Mouse (Mus musculus) cerebellum, adult 2 months (tissue): Measurements from ENCODE around the gene Sox30. TPM values are rescaled to one million over a fixed set of nuclear protein-coding genes. Genes with fewer than 3 reads are reported as not detected.

Source experiments
- DNase-seq, 2 experiments: peaks; one replicate each; pipeline ENCODE4 v3.0.0; 2021
- H3K27ac ChIP-seq: fragments of 200-500 bp; 2 replicates; pipeline ENCODE4 v1.5.1; 2012; ENCODE audit warnings: low read length, control low read depth, inconsistent platforms; ENCODE audit not compliant: insufficient read depth
- H3K27me3 ChIP-seq: fragments of 200-500 bp; 2 replicates; pipeline ENCODE4 v1.6.1; 2012; ENCODE audit warnings: inconsistent platforms, mild to moderate bottlenecking, low read length, moderate library complexity; ENCODE audit not compliant: control insufficient read depth, insufficient read depth
- H3K4me1 ChIP-seq: fragments of 200-500 bp; 2 replicates; pipeline ENCODE4 v1.6.1; 2011; ENCODE audit warnings: low read length; ENCODE audit not compliant: control insufficient read depth, insufficient read depth
- H3K4me3 ChIP-seq: fragments of 200-500 bp; replicated peaks from 2 replicates; pipeline ENCODE3; 2011; ENCODE audit warnings: mild to moderate bottlenecking, low read depth, low read length, control low read depth; ENCODE audit not compliant: insufficient read depth
- CTCF ChIP-seq: fragments of 200-500 bp; IDR thresholded peaks from 2 replicates; pipeline ENCODE4 v1.5.1; 2011; ENCODE audit warnings: low read depth, mild to moderate bottlenecking, control low read depth, low read length, moderate library complexity, borderline replicate concordance; ENCODE audit not compliant: insufficient read depth
- POLR2A ChIP-seq: fragments of 200-500 bp; IDR thresholded peaks from 2 replicates; pipeline ENCODE4 v1.6.1; 2011; ENCODE audit warnings: low read length, control low read depth, borderline replicate concordance; ENCODE audit not compliant: insufficient read depth
- WGBS: fragments of 180-500 bp; shearing (Covaris S2); methylation state at CpG from one replicate; pipeline ENCODE4 v1.1.7; 2018; 5-methylcytosine and 5-hydroxymethylcytosine counted together
- polyA plus RNA-seq: library from polyadenylated mRNA; depleted of rRNA; stranded (reverse); fragments of >200 nt; gene quantifications from 2 replicates; pipeline ENCODE4 v1.2.3, GENCODE M21; 2012

Sox30 gene
- polyA plus RNA-seq, 1 experiment, result 0.11 TPM

DNA sequence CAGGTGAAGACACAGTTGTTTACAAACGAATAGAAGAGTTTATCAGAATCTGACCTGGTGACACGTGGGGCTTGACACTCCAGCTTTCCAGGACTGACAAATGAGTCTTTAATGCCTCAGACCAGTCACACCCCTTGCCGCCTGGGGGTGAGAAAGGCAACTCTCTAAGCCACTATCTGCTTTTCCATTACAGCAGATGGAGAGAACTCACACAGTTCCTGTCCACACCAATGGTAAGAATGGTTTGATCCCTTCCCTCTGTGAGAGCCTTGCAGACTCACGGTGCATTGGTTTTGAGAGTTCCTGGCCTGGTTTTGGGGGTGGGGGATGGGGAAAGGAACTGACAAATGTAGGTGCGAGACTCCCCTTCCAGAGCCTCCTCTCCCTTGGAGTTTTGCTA, 74.2 kb downstream of the Sox30 start:
- Histone ChIP-seq H3K4me1 (no peaks in the 10 kb centered on the region), H3K4me3 (no peak overlapping the region), H3K27ac (no peak overlapping the region), H3K27me3 (no peaks in the 10 kb centered on the region)
- WGBS, result 82% methylated on average over 5 of the region's 5 CpGs
- TF ChIP-seq CTCF, result no peak
- TF ChIP-seq POLR2A, result no peak
- no peak for DNase-seq

- H3K4me3 ChIP-seq, result peak overlapping the region; percentile 66
- no peaks in the 10 kb centered on the region for H3K27me3 ChIP-seq
- no peak for DNase-seq
- TF ChIP-seq CTCF (no peak), POLR2A (no peak)
- H3K4me1 ChIP-seq, result no peaks in the 10 kb centered on the region
- WGBS, result 50% methylated on average over 13 of the region's 13 CpGs
- H3K27ac ChIP-seq, result no peak overlapping the region
Measured at GRCm38 (mm10) chr11:46054911-46055895, 75.1 kb downstream of the Sox30 start.

DNA sequence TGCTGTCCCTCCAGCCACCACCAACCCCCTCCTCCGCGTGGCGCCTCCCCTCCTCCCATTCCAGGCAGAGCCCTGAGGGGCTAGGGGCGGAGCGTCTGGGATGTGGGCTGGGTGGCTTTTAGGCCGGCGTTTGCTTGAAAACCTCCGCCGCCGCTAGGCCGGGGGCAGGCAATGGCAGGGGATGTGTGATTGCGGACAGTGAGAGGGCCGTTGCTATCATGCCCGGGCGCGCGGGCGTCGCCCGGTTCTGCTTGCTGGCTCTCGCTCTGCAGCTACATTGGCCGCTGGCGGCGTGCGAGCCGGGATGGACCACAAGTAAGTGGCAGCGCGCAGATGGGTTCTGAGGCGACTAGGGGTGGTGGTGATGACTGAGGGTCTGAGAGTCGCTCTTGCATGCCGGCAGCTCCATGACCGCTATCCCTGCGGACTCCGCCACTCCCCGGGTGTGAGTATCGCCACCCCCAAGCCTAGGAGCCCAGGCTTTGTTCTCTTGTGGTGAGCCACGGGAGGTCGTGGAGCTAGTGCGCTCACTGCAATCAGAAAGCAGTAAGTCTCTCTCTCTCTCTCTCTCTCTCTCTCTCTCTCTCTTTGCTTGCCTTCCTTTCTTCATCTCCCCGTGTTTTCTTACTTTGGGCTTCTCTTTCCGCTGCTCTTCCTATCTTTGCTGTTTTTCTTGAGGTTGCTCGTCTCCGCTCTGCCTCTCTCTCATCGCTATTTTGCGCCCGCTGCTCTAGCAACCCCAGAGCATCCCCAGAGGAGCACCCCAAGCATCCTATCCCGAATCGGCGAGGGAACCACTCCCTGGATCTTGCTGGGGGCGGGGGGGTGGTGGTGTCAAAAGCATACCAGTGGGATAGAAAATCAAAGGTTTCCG, 76.0 kb downstream of the Sox30 start, which contains the start of gene Adam19:
Gene Adam19, plus strand, starts transcription at position 97 of the 874 bp plus-strand sequence.
- TF ChIP-seq CTCF (no peak), POLR2A (0 out of 2 replicates have a peak, but pooled peaks have one; percentile 11)
- Histone ChIP-seq H3K27ac (no peak within 1 kb of the TSS), H3K4me1 (no peaks in the 10 kb centered on the region), H3K4me3 (peak within 1 kb of the TSS; percentile 66), H3K27me3 (no peaks in the 10 kb centered on the region)
- under 1% methylated on average over 51 of the region's 51 CpGs for WGBS
- peak; percentile 71 to 81 for DNase-seq

- Histone ChIP-seq H3K4me1 (no peaks in the 10 kb centered on the region), H3K27me3 (no peaks in the 10 kb centered on the region), H3K27ac (no peak overlapping the region), H3K4me3 (peak overlapping the region; percentile 66)
- WGBS, result 7% methylated on average over 25 of the region's 25 CpGs
- TF ChIP-seq POLR2A, result no peak
- no peak for TF ChIP-seq CTCF
- DNase-seq, result peak; percentile 35 to 57
Measured at GRCm38 (mm10) chr11:46056770-46057411, 76.8 kb downstream of the Sox30 start.

GRCm38 (mm10) chr11:46058011-46058410, 77.9 kb downstream of the Sox30 start:
- Histone ChIP-seq H3K4me1 (no peaks in the 10 kb centered on the region), H3K4me3 (no peak overlapping the region), H3K27me3 (no peaks in the 10 kb centered on the region), H3K27ac (no peak overlapping the region)
- no peak for TF ChIP-seq CTCF
- TF ChIP-seq POLR2A, result no peak
- WGBS, result 90% methylated on average over 9 of the region's 9 CpGs
- no peak for DNase-seq

DNA sequence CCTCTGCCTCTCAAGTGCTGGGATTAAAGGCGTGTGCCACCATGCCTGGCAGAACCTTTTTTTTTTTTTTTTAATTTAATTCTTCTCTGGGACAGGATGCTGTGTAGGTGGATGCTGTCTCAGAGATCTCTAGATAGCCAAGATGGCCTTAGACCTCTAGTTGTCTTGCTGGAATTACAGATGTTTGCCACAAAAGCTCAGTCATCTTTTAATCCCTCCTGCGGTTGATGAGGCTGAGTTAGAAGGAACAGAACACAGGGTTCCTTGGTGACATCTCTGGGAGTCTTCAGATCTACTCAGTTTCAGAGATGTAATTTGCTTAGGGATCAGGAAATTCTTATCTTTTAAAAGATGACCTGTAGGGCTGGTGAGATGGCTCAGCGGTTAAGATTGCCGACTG, 78.8 kb downstream of the Sox30 start:
- no peak overlapping the region for H3K27ac ChIP-seq
- TF ChIP-seq CTCF, result no peak
- TF ChIP-seq POLR2A, result no peak
- DNase-seq, result no peak
- H3K4me3 ChIP-seq, result no peak overlapping the region
- no peaks in the 10 kb centered on the region for H3K27me3 ChIP-seq
- WGBS, result 98% methylated on average over 4 of the region's 4 CpGs
- no peaks in the 10 kb centered on the region for H3K4me1 ChIP-seq
